Mouse (Mus musculus) layer of hippocampus, postnatal 14 days (tissue): Measurements from ENCODE around the gene Tacc2. TPM values are rescaled to one million over a fixed set of nuclear protein-coding genes. Genes with fewer than 3 reads are reported as not detected.

Experiments
- DNase-seq, 2 experiments: peaks; one replicate each; pipeline ENCODE4 v3.0.0; 2021 to 2022; ENCODE audit warnings: low spot score in 2 of 2, mixed read lengths in 1 of 2
- total RNA-seq, 2 experiments: library from RNA; stranded (reverse); gene quantifications; 2 replicates each; pipeline ENCODE4 v1.2.3; 2021

The Tacc2 gene
- total RNA-seq, 2 experiments from 2014 or later, result 86.2 to 86.5 TPM

- DNase-seq, result no peak
These were observed 27.9 kb downstream of the Tacc2 start for GRCm38 (mm10) chr7:130605111-130605510.

DNA sequence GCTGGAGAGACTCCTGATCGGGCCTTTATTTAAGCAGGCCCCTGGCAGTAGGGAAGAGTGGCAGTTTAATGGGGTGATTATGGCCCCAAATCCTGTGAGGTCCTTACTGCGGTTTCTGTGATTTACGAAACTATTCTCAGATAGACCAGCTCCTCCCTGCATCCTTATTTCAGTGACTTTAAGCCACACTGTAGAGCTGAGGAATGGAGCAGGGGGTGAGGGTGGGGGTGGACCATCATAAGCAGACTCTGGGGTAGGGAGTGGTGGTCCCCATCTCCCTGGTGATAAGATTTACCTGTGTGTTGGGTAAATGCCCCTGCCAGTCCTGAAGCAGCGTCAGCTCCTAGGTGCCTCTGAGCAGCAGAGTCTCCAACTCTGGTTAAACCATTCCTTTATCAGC is 29.7 kb downstream of the Tacc2 start:
- no peak for DNase-seq

GRCm38 (mm10) chr7:130613973-130614372 is 36.7 kb downstream of the Tacc2 start:
- DNase-seq, result no peak

DNA sequence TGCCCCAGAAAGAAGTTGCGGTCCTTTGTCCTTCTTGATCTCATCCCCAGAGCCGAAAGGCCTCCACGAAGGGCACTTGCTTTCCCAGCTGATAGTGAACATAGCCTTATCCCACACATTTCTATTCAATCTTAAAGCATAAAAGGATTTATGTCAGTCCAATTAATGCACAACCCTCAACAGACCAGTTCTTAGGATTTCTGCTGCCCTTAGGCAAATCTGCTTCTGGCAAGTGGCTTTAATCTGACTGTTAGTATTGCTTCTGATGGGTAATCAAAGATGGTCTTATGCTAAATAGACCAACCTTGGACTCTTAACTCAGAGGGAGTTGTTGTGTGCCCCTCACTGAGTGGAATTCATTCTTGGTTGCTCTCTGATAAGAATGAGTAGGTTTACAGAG is 40.4 kb downstream of the Tacc2 start:
- no peak for DNase-seq

- DNase-seq, result no peak
These were observed 43.8 kb downstream of the Tacc2 start for GRCm38 (mm10) chr7:130621068-130621467.

DNA sequence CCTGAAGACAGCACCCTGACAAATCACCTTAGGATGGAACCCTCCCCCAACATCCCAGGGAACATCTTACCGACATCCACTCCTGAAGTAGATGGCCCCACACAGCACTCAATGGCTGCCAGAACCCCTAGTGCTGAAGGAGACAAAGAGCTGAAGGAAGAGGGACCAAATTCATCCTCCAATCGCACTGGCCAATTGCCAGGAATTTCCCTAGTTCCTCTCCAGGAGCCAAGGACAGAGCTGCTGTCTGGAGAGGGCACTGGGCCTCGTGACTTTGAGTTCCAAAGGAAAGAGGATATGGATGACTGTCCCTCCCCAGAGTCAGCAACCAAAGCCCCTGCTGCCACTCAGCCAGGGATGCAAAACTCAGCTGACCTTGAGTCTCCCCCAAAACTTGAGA is 44.7 kb downstream of the Tacc2 start:
- DNase-seq, result no peak

DNA sequence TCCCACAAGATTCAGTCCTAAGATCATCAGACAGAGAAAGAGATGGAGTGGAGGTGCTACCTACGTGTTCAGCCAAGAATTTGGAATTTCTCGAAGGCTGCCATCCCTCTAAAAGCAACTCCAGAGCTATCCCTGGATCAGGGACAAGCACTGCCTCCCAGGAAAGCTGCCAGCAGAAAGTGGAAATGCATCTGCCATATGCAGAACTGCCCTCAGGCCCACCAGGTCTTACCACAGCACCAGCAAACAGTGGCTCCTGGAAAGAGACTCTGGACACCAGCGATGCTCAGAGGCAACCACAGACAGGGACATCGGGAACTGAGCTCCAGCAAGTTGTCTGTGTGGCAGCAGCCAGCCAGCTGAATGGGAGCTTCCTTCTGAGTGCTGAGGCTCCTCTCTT is 45.1 kb downstream of the Tacc2 start:
- DNase-seq, result no peak

GRCm38 (mm10) chr7:130624299-130624698 is 47.1 kb downstream of the Tacc2 start:
- DNase-seq, result no peak

- no peak for DNase-seq
These were observed 48.1 kb downstream of the Tacc2 start for GRCm38 (mm10) chr7:130625361-130625760.

- no peak for DNase-seq
These were observed 51.4 kb downstream of the Tacc2 start for GRCm38 (mm10) chr7:130628601-130629000.

GRCm38 (mm10) chr7:130629999-130630398 is 52.8 kb downstream of the Tacc2 start:
- DNase-seq, result no peak

DNA sequence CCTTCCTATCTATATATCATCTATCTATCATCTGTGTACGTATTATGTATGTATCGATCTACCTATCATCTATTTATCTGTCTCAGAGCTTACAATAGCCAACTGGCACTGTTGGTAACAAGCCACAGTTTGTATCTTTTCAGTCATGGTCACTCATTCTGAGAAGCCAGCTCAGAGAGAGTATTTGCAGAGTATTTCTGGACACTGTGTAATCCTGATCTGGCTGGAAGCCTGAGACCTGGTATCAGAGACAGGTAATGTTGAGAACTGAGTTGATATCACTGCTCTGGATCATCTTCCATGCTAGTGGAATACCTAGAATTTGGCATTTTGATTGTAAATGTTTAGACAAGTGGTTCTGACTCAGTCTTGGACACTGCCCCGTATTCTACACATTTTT is 53.7 kb downstream of the Tacc2 start:
- no peak for DNase-seq

GRCm38 (mm10) chr7:130631553-130632378 is 54.5 kb downstream of the Tacc2 start:
- no peak for DNase-seq

DNA sequence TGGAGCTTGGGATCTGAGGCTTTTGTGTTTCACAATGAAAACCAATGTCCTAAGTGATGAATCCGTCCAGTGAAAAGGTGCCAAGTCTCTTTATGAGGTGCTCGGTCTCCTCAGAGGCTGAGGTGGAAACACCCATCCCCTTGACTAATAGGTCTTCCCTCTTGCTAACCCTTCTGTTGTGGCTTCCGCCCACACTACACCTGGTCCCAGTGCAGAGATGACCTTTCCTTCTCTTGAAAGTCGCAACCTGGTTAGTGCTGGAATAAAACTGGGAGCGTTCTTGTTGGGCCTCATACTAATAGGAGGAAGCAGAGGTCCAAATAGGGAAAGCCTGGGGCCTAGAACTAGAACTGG is 55.1 kb downstream of the Tacc2 start:
- no peak for DNase-seq

GRCm38 (mm10) chr7:130634259-130634871 is 57.1 kb downstream of the Tacc2 start:
- no peak for DNase-seq

DNA sequence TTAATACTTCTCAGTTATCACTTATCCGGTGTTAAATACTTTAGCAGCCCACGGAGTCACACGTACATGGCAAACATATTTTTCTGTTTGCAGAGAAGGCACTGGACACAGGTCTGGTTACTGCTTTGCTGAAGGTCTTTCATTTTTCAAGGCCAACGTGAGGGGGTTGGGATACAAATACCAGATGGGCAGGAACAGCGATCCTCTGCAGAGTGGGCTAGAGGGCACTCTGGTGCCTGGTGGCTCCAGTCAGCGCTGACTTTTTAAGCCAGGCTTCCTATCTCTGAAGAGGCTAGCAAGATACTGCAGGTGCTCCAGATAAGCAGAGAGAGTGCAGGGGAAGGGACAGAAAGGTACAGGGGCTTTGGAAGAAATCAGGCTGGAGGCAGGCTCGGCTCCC is 58.0 kb downstream of the Tacc2 start:
- DNase-seq, result no peak

DNA sequence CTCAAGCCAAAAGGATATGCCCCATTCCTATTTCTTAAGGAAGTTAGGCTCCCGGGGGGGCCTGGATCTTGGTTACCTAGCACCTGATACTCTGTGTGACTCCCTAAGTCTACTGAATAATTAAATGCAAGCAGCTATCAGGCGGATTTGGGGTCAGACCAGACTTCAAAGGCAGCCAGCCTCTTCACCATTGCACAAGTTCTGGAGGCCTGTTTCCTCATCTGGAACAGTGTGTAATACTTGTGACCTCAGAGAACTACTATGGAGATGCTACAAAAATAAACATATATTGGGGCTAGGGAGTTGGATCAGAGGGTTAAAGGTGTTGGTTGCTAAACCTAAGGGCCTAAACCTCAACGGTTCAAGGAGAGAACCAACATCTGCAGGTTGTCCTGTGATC is 59.0 kb downstream of the Tacc2 start:
- no peak for DNase-seq

GRCm38 (mm10) chr7:130636902-130637301 is 59.7 kb downstream of the Tacc2 start:
- DNase-seq, result no peak

DNA sequence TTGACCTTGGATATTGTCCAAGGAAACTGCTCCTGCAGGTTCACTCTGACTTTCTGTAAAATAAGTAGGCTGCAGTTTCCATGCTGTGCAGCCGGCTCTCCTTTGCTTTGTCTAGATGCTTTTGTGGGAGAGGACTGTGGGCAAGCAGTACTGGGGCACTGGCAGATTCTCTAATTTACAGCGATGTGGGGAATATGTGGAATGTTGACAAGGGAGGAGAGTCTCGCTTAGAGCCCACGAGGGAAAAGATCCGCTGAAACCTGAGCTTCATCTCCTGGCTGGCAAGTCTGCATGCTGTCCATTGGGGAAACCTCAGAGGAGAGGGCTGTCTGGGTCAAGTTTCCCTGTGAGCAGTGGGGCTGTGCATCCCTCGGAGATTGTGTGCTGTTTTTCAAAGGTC is 60.6 kb downstream of the Tacc2 start:
- DNase-seq, result no peak

DNA sequence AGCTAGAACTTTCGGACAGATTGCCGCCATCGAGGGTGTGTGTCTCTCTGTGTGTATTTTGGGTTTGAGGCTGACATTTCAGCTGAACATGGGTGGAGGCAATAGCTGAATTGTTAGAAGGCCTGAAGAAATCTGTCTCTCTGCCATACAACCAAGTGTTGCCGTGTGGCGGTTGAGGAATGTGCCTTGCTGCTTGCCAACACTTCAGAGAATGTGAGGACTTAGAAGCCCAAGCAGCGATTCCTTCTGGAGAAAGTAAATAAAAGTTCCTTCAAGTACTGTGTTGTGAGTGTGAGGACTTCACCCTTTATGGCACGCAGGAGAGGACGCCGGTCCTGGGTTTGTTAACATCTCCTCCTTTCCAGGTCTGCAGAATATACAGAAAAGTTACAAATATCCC is 63.4 kb downstream of the Tacc2 start:
- peak in 1 of 2 experiments; percentile 46 for DNase-seq

DNA sequence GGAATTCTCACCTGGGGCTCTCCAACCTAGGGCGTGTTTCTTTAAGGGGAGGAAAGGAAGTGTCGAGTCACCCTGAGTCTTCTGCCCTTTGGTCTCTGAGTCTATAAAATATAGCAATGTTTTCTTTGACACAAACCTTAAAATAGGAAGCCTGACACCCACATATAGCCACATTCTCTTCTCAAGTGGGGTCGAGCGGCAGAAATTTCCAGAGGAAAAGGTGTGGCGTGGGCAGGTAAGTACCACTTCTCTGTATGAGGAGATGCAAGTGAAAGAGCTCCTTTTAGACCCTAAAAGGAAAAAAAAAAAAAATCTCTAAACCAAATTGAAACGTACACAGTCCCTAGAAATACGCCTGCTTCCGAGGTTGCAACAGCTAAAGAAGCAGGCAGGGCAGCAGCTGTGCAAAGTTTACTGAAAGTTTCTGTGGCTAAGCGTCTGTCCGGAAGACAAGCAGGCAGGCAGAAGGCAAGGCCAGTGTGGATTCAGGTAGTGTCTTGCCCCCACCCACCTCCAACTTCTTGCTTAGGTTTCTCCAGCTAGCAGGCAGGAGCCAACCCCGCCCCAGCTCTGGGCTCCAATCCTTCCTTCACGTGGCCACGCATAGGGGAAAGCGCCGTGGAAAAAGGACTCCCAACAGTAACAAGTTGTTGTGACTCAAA is 68.2 kb downstream of the Tacc2 start:
- DNase-seq, result no peak

GRCm38 (mm10) chr7:130645994-130646761 is 68.9 kb downstream of the Tacc2 start:
- DNase-seq, result no peak
